Mouse (Mus musculus): ENCODE data around the gene Pbrm1. TPM values are rescaled to one million over a fixed set of nuclear protein-coding genes. Genes with fewer than 3 reads are reported as not detected.
A peak's percentile ranks its signal among the peaks of the same experiment; 100 is the strongest.

Gene Pbrm1
- polyA plus RNA-seq, 2 experiments: 29.5 to 88.5 TPM

GRCm38 (mm10) chr14:31078597-31079208 lies 59.8 kb downstream of the Pbrm1 start:
- DNase-seq (ENCODE audit: low spot score) (no peak), ATAC-seq (ENCODE audit: low FRiP score, low read depth) (no peak)
- Histone ChIP-seq H3K27ac (replicated peaks; ENCODE audit: low read depth, low read length) (no peak overlapping the region), H3K36me3 (ENCODE audit: control insufficient read depth, insufficient read depth, low read length) (peaks cover 85% of the 10 kb centered on the region), H3K27me3 (ENCODE audit: control insufficient read depth, insufficient read depth, low read length) (no peaks in the 10 kb centered on the region), H3K9ac (ENCODE audit: low read depth, low read length, severe bottlenecking) (no peak overlapping the region), H3K9me3 (ENCODE audit: control insufficient read depth, low read length) (no peaks in the 10 kb centered on the region), H3K4me1 (ENCODE audit: control insufficient read depth, insufficient read depth, low read length) (no peaks in the 10 kb centered on the region), H3K4me2 (replicated peaks; ENCODE audit: low read depth, low read length, severe bottlenecking) (no peak overlapping the region), H3K4me3 (replicated peaks; ENCODE audit: low read length) (no peak overlapping the region)
- TF ChIP-seq POLR2A (IDR thresholded peaks at IDR 0.05; ENCODE audit: borderline replicate concordance, extremely low read depth, insufficient read depth, insufficient read length): no peak
- WGBS: 99% methylated on average over 3 of the region's 3 CpGs

- Histone ChIP-seq H3K9me3 (ENCODE audit: control insufficient read depth, low read length) (no peaks in the 10 kb centered on the region), H3K9ac (ENCODE audit: low read depth, low read length, severe bottlenecking) (no peak overlapping the region), H3K36me3 (ENCODE audit: control insufficient read depth, insufficient read depth, low read length) (peaks cover 78% of the 10 kb centered on the region), H3K27ac (replicated peaks; ENCODE audit: low read depth, low read length) (no peak overlapping the region), H3K4me2 (replicated peaks; ENCODE audit: low read depth, low read length, severe bottlenecking) (no peak overlapping the region), H3K27me3 (ENCODE audit: control insufficient read depth, insufficient read depth, low read length) (no peaks in the 10 kb centered on the region), H3K4me3 (replicated peaks; ENCODE audit: low read length) (no peak overlapping the region), H3K4me1 (ENCODE audit: control insufficient read depth, insufficient read depth, low read length) (no peaks in the 10 kb centered on the region)
- ATAC-seq (ENCODE audit: low FRiP score, low read depth) (no peak), DNase-seq (ENCODE audit: low spot score) (peak; percentile 2)
- TF ChIP-seq POLR2A (IDR thresholded peaks at IDR 0.05; ENCODE audit: borderline replicate concordance, extremely low read depth, insufficient read depth, insufficient read length): no peak
- WGBS: 91% methylated on average over 3 of the region's 3 CpGs
Observed at GRCm38 (mm10) chr14:31079313-31080028, 60.5 kb downstream of the Pbrm1 start.

GRCm38 (mm10) chr14:31081147-31081546 lies 62.2 kb downstream of the Pbrm1 start:
- Histone ChIP-seq H3K27me3 (ENCODE audit: control insufficient read depth, insufficient read depth, low read length) (no peaks in the 10 kb centered on the region), H3K4me1 (ENCODE audit: control insufficient read depth, insufficient read depth, low read length) (no peaks in the 10 kb centered on the region), H3K36me3 (ENCODE audit: control insufficient read depth, insufficient read depth, low read length) (peaks cover 76% of the 10 kb centered on the region), H3K9me3 (ENCODE audit: control insufficient read depth, low read length) (no peaks in the 10 kb centered on the region), H3K9ac (ENCODE audit: low read depth, low read length, severe bottlenecking) (no peak overlapping the region), H3K4me3 (replicated peaks; ENCODE audit: low read length) (no peak overlapping the region), H3K4me2 (replicated peaks; ENCODE audit: low read depth, low read length, severe bottlenecking) (no peak overlapping the region), H3K27ac (replicated peaks; ENCODE audit: low read depth, low read length) (no peak overlapping the region)
- TF ChIP-seq POLR2A (IDR thresholded peaks at IDR 0.05; ENCODE audit: borderline replicate concordance, extremely low read depth, insufficient read depth, insufficient read length): no peak
- DNase-seq (ENCODE audit: low spot score) (no peak), ATAC-seq (ENCODE audit: low FRiP score, low read depth) (no peak)

GRCm38 (mm10) chr14:31087433-31087832 lies 68.5 kb downstream of the Pbrm1 start:
- H3K4me2 ChIP-seq (replicated peaks; ENCODE audit: low read depth, low read length, severe bottlenecking): no peak overlapping the region
- no peak overlapping the region for H3K4me3 ChIP-seq (replicated peaks; ENCODE audit: low read length)
- peaks cover 85% of the 10 kb centered on the region for H3K36me3 ChIP-seq (ENCODE audit: control insufficient read depth, insufficient read depth, low read length)
- no peak overlapping the region for H3K27ac ChIP-seq (replicated peaks; ENCODE audit: low read depth, low read length)
- ATAC-seq (ENCODE audit: low FRiP score, low read depth) (no peak), DNase-seq (ENCODE audit: low spot score) (no peak)
- H3K9ac ChIP-seq (ENCODE audit: low read depth, low read length, severe bottlenecking): no peak overlapping the region
- WGBS: 83% methylated on average over 6 of the region's 6 CpGs
- H3K9me3 ChIP-seq (ENCODE audit: control insufficient read depth, low read length): no peaks in the 10 kb centered on the region
- H3K4me1 ChIP-seq (ENCODE audit: control insufficient read depth, insufficient read depth, low read length): no peaks in the 10 kb centered on the region
- no peak for TF ChIP-seq POLR2A (IDR thresholded peaks at IDR 0.05; ENCODE audit: borderline replicate concordance, extremely low read depth, insufficient read depth, insufficient read length)
- no peaks in the 10 kb centered on the region for H3K27me3 ChIP-seq (ENCODE audit: control insufficient read depth, insufficient read depth, low read length)

- Histone ChIP-seq H3K4me2 (replicated peaks; ENCODE audit: low read depth, low read length, severe bottlenecking) (no peak overlapping the region), H3K27me3 (ENCODE audit: control insufficient read depth, insufficient read depth, low read length) (no peaks in the 10 kb centered on the region), H3K9me3 (ENCODE audit: control insufficient read depth, low read length) (no peaks in the 10 kb centered on the region), H3K27ac (replicated peaks; ENCODE audit: low read depth, low read length) (no peak overlapping the region), H3K36me3 (ENCODE audit: control insufficient read depth, insufficient read depth, low read length) (peaks cover 85% of the 10 kb centered on the region), H3K9ac (ENCODE audit: low read depth, low read length, severe bottlenecking) (no peak overlapping the region), H3K4me3 (replicated peaks; ENCODE audit: low read length) (no peak overlapping the region), H3K4me1 (ENCODE audit: control insufficient read depth, insufficient read depth, low read length) (no peaks in the 10 kb centered on the region)
- no peak for TF ChIP-seq POLR2A (IDR thresholded peaks at IDR 0.05; ENCODE audit: borderline replicate concordance, extremely low read depth, insufficient read depth, insufficient read length)
- ATAC-seq (ENCODE audit: low FRiP score, low read depth) (no peak), DNase-seq (ENCODE audit: low spot score) (no peak)
- WGBS: 96% methylated on average over 2 of the region's 2 CpGs
Observed at GRCm38 (mm10) chr14:31088515-31088914, 69.6 kb downstream of the Pbrm1 start.
